Mouse (Mus musculus) myocyte (in vitro differentiated cells): ENCODE results near the gene Mfsd5.
A peak's percentile ranks its signal among the peaks of the same experiment; 100 is the strongest.

ENCODE experiments used
- CEBPB ChIP-seq: IDR thresholded peaks from 2 replicates; pipeline ENCODE4 v1.6.1; 2011; ENCODE audit warnings: mild to moderate bottlenecking, moderate library complexity; ENCODE audit not compliant: poor library complexity, insufficient read depth, severe bottlenecking
- E2F4 ChIP-seq: IDR thresholded peaks from one replicate; pipeline ENCODE4 v1.6.1; 2011; ENCODE audit warnings: mild to moderate bottlenecking, control low read depth, moderate library complexity; ENCODE audit not compliant: insufficient read depth
- MAX ChIP-seq: IDR thresholded peaks from one replicate; pipeline ENCODE4 v1.6.1; 2011; ENCODE audit warnings: low read depth, mild to moderate bottlenecking, control low read depth
- MYOD1 ChIP-seq, 3 experiments: IDR thresholded peaks; one replicate each; pipeline ENCODE4 v1.6.1; 2011; ENCODE audit warnings: control low read depth in 2 of 3, low read depth in 2 of 3, mild to moderate bottlenecking in 2 of 3, moderate library complexity in 1 of 3; ENCODE audit not compliant: insufficient read length in 2 of 3, control insufficient read depth in 1 of 3
- MYOG ChIP-seq, 3 experiments: IDR thresholded peaks; one replicate each; pipeline ENCODE4 v1.6.1; 2011; ENCODE audit warnings: control low read depth in 2 of 3, low read depth in 2 of 3, mild to moderate bottlenecking in 2 of 3; ENCODE audit not compliant: insufficient read length in 2 of 3, control insufficient read depth in 1 of 3, insufficient read depth in 1 of 3
- POLR2A ChIP-seq: IDR thresholded peaks from one replicate; pipeline ENCODE4 v1.6.1; 2011; ENCODE audit warnings: low read depth, mild to moderate bottlenecking, control low read depth, moderate library complexity; ENCODE audit not compliant: insufficient read length
- POLR2AphosphoS2 ChIP-seq: IDR thresholded peaks from one replicate; pipeline ENCODE4 v1.6.1; 2011; ENCODE audit warnings: low read depth, control low read depth; ENCODE audit not compliant: insufficient read length
- REST ChIP-seq: IDR thresholded peaks from one replicate; pipeline ENCODE4 v1.6.1; 2011; ENCODE audit warnings: mild to moderate bottlenecking, control low read depth, moderate library complexity; ENCODE audit not compliant: insufficient read depth, insufficient read length
- TCF12 ChIP-seq: IDR thresholded peaks from one replicate; pipeline ENCODE4 v1.6.1; 2011; ENCODE audit warnings: mild to moderate bottlenecking, control low read depth; ENCODE audit not compliant: poor library complexity, insufficient read depth, severe bottlenecking
- USF1 ChIP-seq: IDR thresholded peaks from one replicate; pipeline ENCODE4 v1.6.1; 2011; ENCODE audit warnings: low read depth, mild to moderate bottlenecking, control low read depth, moderate library complexity

- TF ChIP-seq POLR2A (no peak), USF1 (peak; percentile 84), POLR2AphosphoS2 (no peak), CEBPB (peak; percentile 46; the same call in 1 of the 2 replicates), REST (no peak), MAX (peak; percentile 54), MYOG (IDR thresholded peaks at IDR 0.05; ENCODE audit: control insufficient read depth in 1 of 3, insufficient read depth in 1 of 3, insufficient read length in 2 of 3, low read depth in 2 of 3) (peak in 1 of 3 experiments; percentile 31), TCF12 (no peak), MYOD1 (IDR thresholded peaks at IDR 0.05; ENCODE audit: control insufficient read depth in 1 of 3, insufficient read length in 2 of 3, low read depth in 2 of 3) (peak in 2 of 3 experiments; percentile 6 to 14), E2F4 (no peak)
Observed at GRCm38 (mm10) chr15:102230408-102231321, 48.6 kb upstream of the Mfsd5 start.
